Mouse (Mus musculus) CH12.LX (cell line): ENCODE measurements around the gene Pced1b. TPM values are rescaled to one million over a fixed set of nuclear protein-coding genes. Genes with fewer than 3 reads are reported as not detected.

Experiments used
- DNase-seq: peaks from one replicate; pipeline ENCODE4 v3.0.0-alpha.2; 2013; ENCODE audit errors: extremely low read depth
- H3K27ac ChIP-seq: 2 replicates; pipeline ENCODE4 v1.5.1; 2012; ENCODE audit warnings: low read depth, mild to moderate bottlenecking, control low read depth, moderate library complexity; ENCODE audit not compliant: insufficient read depth
- H3K27me3 ChIP-seq: replicated peaks from 2 replicates; pipeline ENCODE3; 2012; ENCODE audit warnings: inconsistent platforms
- H3K36me3 ChIP-seq, 2 experiments: replicated peaks in 1 of 2; 2 replicates each; pipeline versions ENCODE3 to v1.6.1; 2012; ENCODE audit warnings: inconsistent platforms in 1 of 2, low read length in 1 of 2, mild to moderate bottlenecking in 1 of 2, mixed read lengths in 1 of 2, moderate library complexity in 1 of 2; ENCODE audit not compliant: control insufficient read depth in 1 of 2, insufficient read depth in 1 of 2
- H3K4me1 ChIP-seq, 2 experiments: 2 replicates each; pipeline ENCODE4 v1.6.1; 2012; ENCODE audit warnings: inconsistent platforms in 1 of 2, moderate library complexity in 1 of 2; ENCODE audit not compliant: insufficient read depth in 2 of 2, control insufficient read depth in 1 of 2
- H3K4me2 ChIP-seq: 2 replicates; pipeline ENCODE4 v1.6.1; 2012; ENCODE audit warnings: low read depth, mild to moderate bottlenecking, control low read depth; ENCODE audit not compliant: poor library complexity, insufficient read depth, severe bottlenecking
- H3K4me3 ChIP-seq, 3 experiments: fragments of 150-350 bp in 1 of 3; sonication (generic) in 1 of 3; replicated peaks in 1 of 3; 2 replicates each; pipeline versions ENCODE3 to v1.5.1; 2011 to 2012; ENCODE audit warnings: low read depth in 2 of 3, low read length in 2 of 3, mild to moderate bottlenecking in 2 of 3, moderate library complexity in 2 of 3, control low read depth in 1 of 3, improper control_type of control experiment in 1 of 3, inconsistent platforms in 1 of 3, mixed read lengths in 1 of 3; ENCODE audit not compliant: poor library complexity in 1 of 3
- H3K79me2 ChIP-seq: replicated peaks from 2 replicates; pipeline ENCODE4 v1.6.1; 2012; ENCODE audit warnings: mild to moderate bottlenecking, moderate library complexity; ENCODE audit not compliant: control insufficient read depth, poor library complexity, insufficient read depth, severe bottlenecking; ENCODE audit errors: extremely low read depth
- H3K9ac ChIP-seq: 2 replicates; pipeline ENCODE4 v1.6.1; 2012; ENCODE audit warnings: low read depth, mild to moderate bottlenecking, control low read depth, moderate library complexity; ENCODE audit not compliant: insufficient read depth
- H3K9me3 ChIP-seq: replicated peaks from 2 replicates; pipeline ENCODE3; 2012; ENCODE audit warnings: low read length, inconsistent platforms, mixed read lengths
- ZNF384 ChIP-seq: IDR thresholded peaks from 2 replicates; pipeline ENCODE4 v1.6.1; 2012; ENCODE audit warnings: low read depth, low read length, improper control_type of control experiment, inconsistent platforms
- dilution Hi-C: fragments of 300-500 bp; cut with MboI; formaldehyde crosslinking; loops from 2 replicates; pipeline ENCODE4 v1.14.3; 2020; ENCODE audit warnings: low sequenced_read_pairs; ENCODE audit not compliant: extremely low pct_unique_long_range_greater_than_20kb, extremely low pct_ligation_motif_present
- in situ Hi-C: fragments of 300-500 bp; cut with MboI; formaldehyde crosslinking; loops from 3 replicates; pipeline ENCODE4 v1.14.3; 2019; ENCODE audit warnings: low sequenced_read_pairs, low pct_ligation_motif_present, low pct_unique_long_range_greater_than_20kb, mixed read lengths
- polyA plus RNA-seq: library from polyadenylated mRNA; unstranded; fragments of >175 nt; gene quantifications from 2 replicates; pipeline ENCODE4 v1.2.1, GENCODE M21; 2012; ENCODE audit warnings: low read depth; ENCODE audit not compliant: insufficient read length
- total RNA-seq, 2 experiments: library from RNA; depleted of rRNA; stranded (reverse); fragments of 300-350 nt in 1 of 2; fragments of >200 nt in 1 of 2; gene quantifications; 2 replicates each; pipeline ENCODE4 v1.2.3; 2012 to 2014

The Pced1b gene
- total and polyA plus RNA-seq, 3 experiments = 12.3 to 44.2 (median 21.1) TPM

- no peaks in the 10 kb centered on the region for H3K27me3 ChIP-seq
- H3K27ac ChIP-seq = no peak overlapping the region
- H3K4me3 ChIP-seq = no peak overlapping the region
- dilution Hi-C loops = no loop called here
- DNase-seq = no peak
- H3K36me3 ChIP-seq = peaks cover 0 to 1% of the 10 kb centered on the region in 2 experiments
- no peak for TF ChIP-seq ZNF384
- TF ChIP-seq, all 38 proteins: peak for 0
- peaks cover 6% of the 10 kb centered on the region for H3K9me3 ChIP-seq
- H3K79me2 ChIP-seq = no peaks in the 10 kb centered on the region
- in situ Hi-C loops = no loop called here
- H3K9ac ChIP-seq = no peak overlapping the region
- no peaks in the 10 kb centered on the region for H3K4me1 ChIP-seq
- H3K4me2 ChIP-seq = no peak overlapping the region
Measured at GRCm38 (mm10) chr15:97432221-97432620, 185.3 kb downstream of the Pced1b start.

Other genes with a start within 250 kb of the Pced1b start
- 0.17 and 0.51 TPM in 2 replicates for gene Slc38a4, start 191.2 kb upstream of the Pced1b start, total RNA-seq (2012; rRNA removed)
- 0.13 and 0.16 TPM in 2 replicates for gene Slc38a4, start 191.2 kb upstream of the Pced1b start, total RNA-seq (2014; rRNA removed)
- gene Slc38a4, start 191.2 kb upstream of the Pced1b start, polyA plus RNA-seq = 0.14 and 0.17 TPM in 2 replicates
- 17.1 and 19.1 TPM in 2 replicates for gene Amigo2, start 180 bp downstream of the Pced1b start, total RNA-seq (2012; rRNA removed)
- 23.0 and 23.7 TPM in 2 replicates for gene Amigo2, start 180 bp downstream of the Pced1b start, total RNA-seq (2014; rRNA removed)
- gene Amigo2, start 180 bp downstream of the Pced1b start, polyA plus RNA-seq = 6.0 and 6.4 TPM in 2 replicates